Mouse (Mus musculus) ES-Bruce4 (cell line): ENCODE data around the gene Lrmda.

Experiments
- CTCF ChIP-seq: IDR thresholded peaks from one replicate; pipeline ENCODE4 v1.8.1; 2011; ENCODE audit warnings: low read depth, low read length
- POLR2A ChIP-seq: IDR thresholded peaks from one replicate; pipeline ENCODE4 v1.8.1; 2011; ENCODE audit warnings: low read length; ENCODE audit not compliant: insufficient read depth

- TF ChIP-seq POLR2A = no peak
- TF ChIP-seq CTCF = no peak
These were observed 264.2 kb downstream of the Lrmda start for GRCm38 (mm10) chr14:22283722-22284121.
